Comparison of ENCODE assay signal across 8 mouse cellular contexts in the genomic region with DNA sequence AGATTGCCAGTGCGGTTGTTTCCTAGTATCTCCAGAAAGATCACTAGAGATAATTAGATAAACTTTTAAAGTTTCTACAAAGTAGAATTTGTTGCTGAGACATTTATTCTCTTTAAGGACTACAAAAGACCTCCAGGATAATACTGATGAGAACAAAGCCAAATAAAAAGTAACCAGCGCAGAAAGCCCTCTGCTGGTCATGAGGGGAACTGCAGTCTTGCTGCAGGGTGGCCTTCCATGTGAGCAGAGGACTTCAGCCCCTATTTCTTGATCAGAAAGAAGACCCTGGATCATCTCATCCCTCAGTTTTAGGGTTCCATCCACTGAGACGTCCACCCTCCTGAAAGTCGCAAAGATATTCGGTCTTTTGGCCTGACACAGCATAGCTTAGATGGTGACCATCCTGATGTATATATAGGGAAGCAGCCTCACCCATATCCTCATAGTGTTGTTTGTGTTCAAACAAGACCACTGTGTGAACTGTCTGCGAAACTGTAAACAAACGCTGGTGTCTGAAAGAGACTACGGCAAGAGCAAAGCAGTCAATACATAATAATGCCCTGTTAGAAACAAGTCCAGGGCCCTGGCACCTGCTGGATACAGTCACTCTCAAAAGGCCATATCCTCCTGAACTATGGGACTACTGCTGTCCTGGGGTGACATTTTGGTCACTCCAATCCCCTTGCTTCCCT.
DNase-seq lines count a peak whose midpoint lies in the region; ATAC-seq and TF ChIP-seq lines count a peak whose summit lies in the region.

No protein-coding gene starts in this region.

- TF ChIP-seq POLR2A in ES-Bruce4 (IDR thresholded peaks at IDR 0.05; ENCODE audit: insufficient read depth, low read length) = no peak

- no peak for ATAC-seq in intestine, embryonic 14.5 days (replicated peaks; ENCODE audit: low FRiP score, low TSS enrichment, low read depth)
- ATAC-seq in intestine, embryonic 16.5 days = no peak
- ATAC-seq in forebrain, postnatal 0 days = no peak
- no peak for ATAC-seq in neural tube, embryonic 14.5 days (ENCODE audit: low read depth)

- H3K36me3 ChIP-seq in intestine, embryonic 14.5 days (ENCODE audit: control insufficient read depth, insufficient read depth, low read length) = no peaks in the 10 kb centered on the region
- H3K36me3 ChIP-seq in intestine, embryonic 16.5 days (ENCODE audit: control insufficient read depth, insufficient read depth, low read length) = no peaks in the 10 kb centered on the region
- H3K36me3 ChIP-seq in ES-Bruce4 (ENCODE audit: control insufficient read depth, insufficient read depth, low read length, poor library complexity, severe bottlenecking) = no peaks in the 10 kb centered on the region
- no peaks in the 10 kb centered on the region for H3K36me3 ChIP-seq in forebrain, postnatal 0 days (ENCODE audit: insufficient read depth)
- no peaks in the 10 kb centered on the region for H3K36me3 ChIP-seq in neural tube, embryonic 14.5 days (ENCODE audit: control insufficient read depth, insufficient read depth, low read length)

- peak; percentile 76 for DNase-seq in intestine, embryonic 14.5 days (ENCODE audit: low spot score)
- peak; percentile 14 for DNase-seq in c-Kit-positive CD71-negative TER-119-negative erythroid progenitor cells, embryonic 14.5 days (ENCODE audit: low read depth)
- peak; percentile 71 for DNase-seq in forebrain, postnatal 0 days
- DNase-seq in left cerebral cortex, postnatal 25 days (ENCODE audit: low spot score in 2 of 2) = peak; percentile 52 to 63
- DNase-seq in MN1 (ENCODE audit: low spot score) = no peak

- no peak overlapping the region for H3K4me3 ChIP-seq in intestine, embryonic 14.5 days (ENCODE audit: low read depth, low read length)
- H3K4me3 ChIP-seq in intestine, embryonic 16.5 days (ENCODE audit: low read length) = no peak overlapping the region
- H3K4me3 ChIP-seq in ES-Bruce4 (ENCODE audit: low read depth, low read length) = no peak overlapping the region
- H3K4me3 ChIP-seq in forebrain, postnatal 0 days (ENCODE audit: low read depth, low read length) = no peak overlapping the region; the same call in 1 of the 2 replicates
- peak overlapping the region; percentile 56 for H3K4me3 ChIP-seq in neural tube, embryonic 14.5 days (ENCODE audit: low read depth, low read length)

- no peak overlapping the region for H3K9ac ChIP-seq in intestine, embryonic 14.5 days (ENCODE audit: low read length)
- H3K9ac ChIP-seq in intestine, embryonic 16.5 days (ENCODE audit: low read depth, low read length) = no peak overlapping the region
- no peak overlapping the region for H3K9ac ChIP-seq in ES-Bruce4 (ENCODE audit: low read depth, poor library complexity, severe bottlenecking)
- no peak overlapping the region for H3K9ac ChIP-seq in forebrain, postnatal 0 days
- H3K9ac ChIP-seq in neural tube, embryonic 14.5 days (replicated peaks; ENCODE audit: low read depth, low read length) = no peak overlapping the region

- no peaks in the 10 kb centered on the region for H3K9me3 ChIP-seq in intestine, embryonic 14.5 days (ENCODE audit: control insufficient read depth, low read length)
- no peaks in the 10 kb centered on the region for H3K9me3 ChIP-seq in intestine, embryonic 16.5 days (ENCODE audit: control insufficient read depth, low read length)
- H3K9me3 ChIP-seq in ES-Bruce4 (replicated peaks; ENCODE audit: control insufficient read depth, insufficient read depth, low read length, poor library complexity, severe bottlenecking) = no peaks in the 10 kb centered on the region
- no peaks in the 10 kb centered on the region for H3K9me3 ChIP-seq in forebrain, postnatal 0 days (ENCODE audit: low read length)
- H3K9me3 ChIP-seq in neural tube, embryonic 14.5 days (ENCODE audit: control insufficient read depth, low read length) = no peaks in the 10 kb centered on the region

- intact Hi-C loops in left cerebral cortex, postnatal 25 days (cut with DNase I) = no loop called here

- TF ChIP-seq CTCF in ES-Bruce4 (IDR thresholded peaks at IDR 0.05; ENCODE audit: low read depth, low read length) = peak; percentile 57
- peak; percentile 85 for TF ChIP-seq CTCF in forebrain, postnatal 0 days (IDR thresholded peaks at IDR 0.05; ENCODE audit: low read depth)

- no peak overlapping the region for H3K4me2 ChIP-seq in intestine, embryonic 14.5 days (ENCODE audit: low read length)
- H3K4me2 ChIP-seq in intestine, embryonic 16.5 days (ENCODE audit: low read depth, low read length) = no peak overlapping the region
- peak overlapping the region; percentile 89 for H3K4me2 ChIP-seq in forebrain, postnatal 0 days (ENCODE audit: low read depth)
- peak overlapping the region; percentile 83 for H3K4me2 ChIP-seq in neural tube, embryonic 14.5 days (ENCODE audit: low read depth, low read length)

- 62% methylated on average over 8 of the region's 8 CpGs for WGBS in intestine, embryonic 14.5 days
- 60% methylated on average over 8 of the region's 8 CpGs for WGBS in intestine, embryonic 16.5 days
- 60% methylated on average over 8 of the region's 8 CpGs for WGBS in forebrain, postnatal 0 days
- WGBS in neural tube, embryonic 14.5 days = 60% methylated on average over 8 of the region's 8 CpGs

- no peak overlapping the region for H3K27ac ChIP-seq in intestine, embryonic 14.5 days (ENCODE audit: low read depth)
- H3K27ac ChIP-seq in intestine, embryonic 16.5 days (ENCODE audit: low read length) = no peak overlapping the region
- no peak overlapping the region for H3K27ac ChIP-seq in ES-Bruce4 (ENCODE audit: insufficient read depth, low read length)
- H3K27ac ChIP-seq in forebrain, postnatal 0 days (ENCODE audit: low read depth, low read length) = no peak overlapping the region
- no peak overlapping the region for H3K27ac ChIP-seq in neural tube, embryonic 14.5 days (ENCODE audit: low read depth, low read length)

- H3K27me3 ChIP-seq in intestine, embryonic 14.5 days (replicated peaks; ENCODE audit: control insufficient read depth, insufficient read depth, low read length) = peaks cover 22% of the 10 kb centered on the region
- peaks cover 25% of the 10 kb centered on the region for H3K27me3 ChIP-seq in intestine, embryonic 16.5 days (replicated peaks; ENCODE audit: control insufficient read depth, insufficient read depth, low read length)
- peaks cover 6% of the 10 kb centered on the region for H3K27me3 ChIP-seq in ES-Bruce4 (ENCODE audit: control insufficient read depth, insufficient read depth, low read length, poor library complexity, severe bottlenecking)
- no peaks in the 10 kb centered on the region for H3K27me3 ChIP-seq in forebrain, postnatal 0 days (ENCODE audit: insufficient read depth, low read length)
- H3K27me3 ChIP-seq in neural tube, embryonic 14.5 days (ENCODE audit: control insufficient read depth, insufficient read depth, low read length) = no peaks in the 10 kb centered on the region

- no peak for TF ChIP-seq EP300 in ES-Bruce4 (IDR thresholded peaks at IDR 0.05; ENCODE audit: insufficient read depth, low read depth, low read length)

- H3K4me1 ChIP-seq in intestine, embryonic 14.5 days (replicated peaks; ENCODE audit: control insufficient read depth, insufficient read depth, low read length) = no peaks in the 10 kb centered on the region; the same call in 1 of the 2 replicates
- H3K4me1 ChIP-seq in intestine, embryonic 16.5 days (ENCODE audit: control insufficient read depth, insufficient read depth, low read length) = no peaks in the 10 kb centered on the region
- H3K4me1 ChIP-seq in ES-Bruce4 (ENCODE audit: control insufficient read depth, insufficient read depth, low read length) = no peaks in the 10 kb centered on the region
- peaks cover 5% of the 10 kb centered on the region; the same call in 1 of the 2 replicates for H3K4me1 ChIP-seq in forebrain, postnatal 0 days (ENCODE audit: insufficient read depth)
- H3K4me1 ChIP-seq in neural tube, embryonic 14.5 days (ENCODE audit: control insufficient read depth, insufficient read depth, low read length) = peaks cover 10% of the 10 kb centered on the region; the same call in 1 of the 2 replicates

Comparison
In these comparisons a context has a peak if more than half of its experiments do, and no peak if none do; other contexts are left out.
1. H3K4me2 ChIP-seq: peak in forebrain, postnatal 0 days (single experiment) and neural tube, embryonic 14.5 days (single experiment); none in intestine, embryonic 14.5 days (single experiment) and intestine, embryonic 16.5 days (single experiment).